Mouse (Mus musculus): ENCODE data around the gene Arhgap18.

GRCm38 (mm10) chr10:26849854-26850253 is 96.6 kb downstream of the Arhgap18 start:
- TF ChIP-seq CTCF (IDR thresholded peaks at IDR 0.05; ENCODE audit: extremely low read depth, insufficient read depth, low read length) (no peak), POLR2A (IDR thresholded peaks at IDR 0.05; ENCODE audit: extremely low read depth, insufficient read depth, low read length) (no peak)

Data from cortical plate, adult 2 months (tissue).